Mouse (Mus musculus) hindbrain, embryonic 15.5 days (tissue): ENCODE data around the gene Macf1. TPM values are rescaled to one million over a fixed set of nuclear protein-coding genes. Genes with fewer than 3 reads are reported as not detected.

Source experiments
- ATAC-seq: fragments of 200-750 bp; cut with Nextera tagmentation; 2 replicates; pipeline ENCODE4 v1.8.0; 2017; ENCODE audit warnings: low read depth, moderate number of reproducible peaks, moderate TSS enrichment; ENCODE audit not compliant: low FRiP score
- H3K27ac ChIP-seq: fragments of 300-500 bp; sonication (generic); replicated peaks from 2 replicates; pipeline ENCODE4 v1.5.1; 2015; ENCODE audit warnings: mild to moderate bottlenecking, inconsistent platforms
- H3K27me3 ChIP-seq: fragments of 300-500 bp; sonication (generic); 2 replicates; pipeline ENCODE4 v1.6.1; 2015; ENCODE audit warnings: control low read depth, inconsistent platforms
- H3K36me3 ChIP-seq: fragments of 300-500 bp; sonication (generic); 2 replicates; pipeline ENCODE4 v1.6.1; 2015; ENCODE audit warnings: control low read depth, inconsistent platforms
- H3K4me1 ChIP-seq: fragments of 300-500 bp; sonication (generic); replicated peaks from 2 replicates; pipeline ENCODE4 v1.6.1; 2015; ENCODE audit warnings: control low read depth, inconsistent platforms
- H3K4me2 ChIP-seq: fragments of 300-500 bp; sonication (generic); 2 replicates; pipeline ENCODE4 v1.6.1; 2015; ENCODE audit warnings: moderate library complexity, mild to moderate bottlenecking, inconsistent platforms
- H3K4me3 ChIP-seq: fragments of 300-500 bp; sonication (generic); 2 replicates; pipeline ENCODE4 v1.5.1; 2015; ENCODE audit warnings: mild to moderate bottlenecking, inconsistent platforms
- H3K9ac ChIP-seq: fragments of 300-500 bp; sonication (generic); 2 replicates; pipeline ENCODE4 v1.6.1; 2015; ENCODE audit warnings: inconsistent platforms
- H3K9me3 ChIP-seq: fragments of 300-500 bp; sonication (generic); 2 replicates; pipeline ENCODE4 v1.6.1; 2016; ENCODE audit warnings: control low read depth, inconsistent platforms
- WGBS: fragments of 180-500 bp; shearing (Covaris S2); methylation state at CpG from one replicate; pipeline ENCODE4 v1.1.7; 2015; 5-methylcytosine and 5-hydroxymethylcytosine counted together
- polyA plus RNA-seq: library from polyadenylated mRNA; unstranded; fragments of >200 nt; fragmentation: Nextera tagmentation; extraction: Ambion mirVana; gene quantifications from 2 replicates; pipeline ENCODE4 v1.2.1, GENCODE M21; 2015

Gene Macf1
- polyA plus RNA-seq, 1 experiment from 2014 or later: 69.2 TPM

DNA sequence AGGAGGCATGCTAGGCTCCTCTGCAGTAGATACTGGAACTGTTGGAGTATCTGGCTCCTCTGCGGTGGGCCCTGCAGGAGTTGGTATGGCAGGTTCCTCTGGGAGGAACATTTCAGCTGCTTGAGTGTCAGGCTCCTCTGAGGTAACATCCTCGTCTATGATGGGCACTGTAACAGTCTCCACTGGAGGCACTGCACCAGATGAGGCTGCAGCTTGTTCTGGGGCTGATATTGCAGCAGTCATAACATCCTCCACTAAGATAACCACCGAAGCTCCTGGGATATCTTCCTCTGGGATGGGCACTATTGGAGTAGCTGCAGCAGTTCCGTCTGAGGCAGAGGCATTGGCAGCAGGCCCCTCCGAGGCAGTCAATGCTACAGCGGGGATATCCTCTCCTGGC is 276.4 kb downstream of the Macf1 start:
- ATAC-seq: no peak
- 54% methylated on average over 6 of the region's 6 CpGs for WGBS
- Histone ChIP-seq H3K9me3 (no peaks in the 10 kb centered on the region), H3K36me3 (no peaks in the 10 kb centered on the region), H3K9ac (no peak overlapping the region), H3K4me1 (peaks cover 88% of the 10 kb centered on the region), H3K27ac (no peak overlapping the region), H3K27me3 (no peaks in the 10 kb centered on the region), H3K4me2 (peak overlapping the region; percentile 23), H3K4me3 (no peak overlapping the region)

DNA sequence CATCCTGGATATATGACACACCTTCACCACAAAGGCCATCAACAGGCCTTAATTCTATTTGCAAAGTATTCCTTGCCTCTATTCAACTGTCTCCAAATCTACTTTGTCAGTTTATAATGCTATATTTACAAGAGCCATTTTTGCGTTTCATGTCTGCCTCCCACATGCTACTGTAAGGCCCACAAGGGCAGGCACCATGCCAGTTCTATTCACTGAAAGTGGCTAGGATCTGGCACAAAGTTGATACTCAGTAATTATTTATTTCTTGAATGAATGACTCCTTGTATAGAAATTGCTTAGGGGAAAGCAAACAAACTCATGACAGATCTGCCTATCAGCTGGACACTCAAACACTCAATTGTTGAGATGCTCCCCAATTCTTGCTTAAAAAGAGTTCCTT is 280.1 kb downstream of the Macf1 start:
- Histone ChIP-seq H3K27me3 (no peaks in the 10 kb centered on the region), H3K4me3 (no peak overlapping the region), H3K4me2 (peak overlapping the region; percentile 24), H3K9me3 (no peaks in the 10 kb centered on the region), H3K36me3 (peaks cover 18% of the 10 kb centered on the region), H3K27ac (peak overlapping the region; percentile 45; the same call in 1 of the 2 replicates), H3K4me1 (peaks cover 63% of the 10 kb centered on the region), H3K9ac (no peak overlapping the region)
- no peak for ATAC-seq
- 45% methylated on average over 1 of the region's 1 CpGs for WGBS

DNA sequence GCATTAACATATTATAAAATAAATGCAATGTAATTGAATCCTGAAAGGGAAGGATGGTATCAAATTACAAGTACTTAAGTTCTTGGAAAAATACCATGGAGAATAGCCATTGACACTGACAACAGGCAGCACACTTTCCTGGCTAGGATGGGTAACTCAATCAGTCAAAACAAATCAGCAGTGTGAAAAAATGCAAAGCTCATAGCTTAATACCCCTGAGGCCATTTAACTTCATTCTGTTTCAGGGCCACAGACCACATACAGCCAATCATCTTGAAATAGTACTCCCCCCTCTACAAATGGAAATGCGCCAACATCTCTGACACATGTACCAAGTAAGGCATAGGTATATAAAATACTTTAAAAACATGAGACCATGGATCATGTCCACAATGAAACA is 281.9 kb downstream of the Macf1 start:
- peaks cover 45% of the 10 kb centered on the region for H3K4me1 ChIP-seq
- H3K27me3 ChIP-seq: no peaks in the 10 kb centered on the region
- H3K36me3 ChIP-seq: peaks cover 30% of the 10 kb centered on the region
- H3K27ac ChIP-seq: no peak overlapping the region
- no peak overlapping the region for H3K4me2 ChIP-seq
- no peak for ATAC-seq
- H3K9me3 ChIP-seq: no peaks in the 10 kb centered on the region
- no peak overlapping the region for H3K9ac ChIP-seq
- WGBS: 76% methylated on average over 1 of the region's 1 CpGs
- no peak overlapping the region for H3K4me3 ChIP-seq

DNA sequence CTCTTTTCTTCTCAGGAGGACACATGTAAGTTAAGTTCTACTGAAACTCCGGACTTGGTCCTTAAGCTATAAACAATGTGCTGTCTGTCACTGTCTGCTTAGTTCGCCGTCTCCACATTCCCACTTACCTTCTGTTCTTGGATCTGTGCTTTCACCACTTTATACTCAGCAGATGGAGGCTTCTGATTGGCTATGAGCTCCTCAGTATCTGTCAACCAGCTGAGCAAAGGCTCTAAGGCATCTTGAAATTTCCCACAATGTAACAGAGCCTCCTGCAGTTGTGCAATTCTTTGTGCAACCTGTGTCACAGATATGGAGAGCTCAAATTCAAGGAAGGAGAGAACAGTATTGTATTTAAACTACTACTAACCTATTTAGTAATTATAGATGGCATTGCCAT is 282.9 kb downstream of the Macf1 start:
- Histone ChIP-seq H3K9ac (no peak overlapping the region), H3K4me1 (peaks cover 37% of the 10 kb centered on the region), H3K27me3 (no peaks in the 10 kb centered on the region), H3K36me3 (peaks cover 38% of the 10 kb centered on the region), H3K4me3 (no peak overlapping the region), H3K27ac (no peak overlapping the region), H3K9me3 (no peaks in the 10 kb centered on the region), H3K4me2 (no peak overlapping the region)
- 63% methylated on average over 3 of the region's 3 CpGs for WGBS
- ATAC-seq: no peak

DNA sequence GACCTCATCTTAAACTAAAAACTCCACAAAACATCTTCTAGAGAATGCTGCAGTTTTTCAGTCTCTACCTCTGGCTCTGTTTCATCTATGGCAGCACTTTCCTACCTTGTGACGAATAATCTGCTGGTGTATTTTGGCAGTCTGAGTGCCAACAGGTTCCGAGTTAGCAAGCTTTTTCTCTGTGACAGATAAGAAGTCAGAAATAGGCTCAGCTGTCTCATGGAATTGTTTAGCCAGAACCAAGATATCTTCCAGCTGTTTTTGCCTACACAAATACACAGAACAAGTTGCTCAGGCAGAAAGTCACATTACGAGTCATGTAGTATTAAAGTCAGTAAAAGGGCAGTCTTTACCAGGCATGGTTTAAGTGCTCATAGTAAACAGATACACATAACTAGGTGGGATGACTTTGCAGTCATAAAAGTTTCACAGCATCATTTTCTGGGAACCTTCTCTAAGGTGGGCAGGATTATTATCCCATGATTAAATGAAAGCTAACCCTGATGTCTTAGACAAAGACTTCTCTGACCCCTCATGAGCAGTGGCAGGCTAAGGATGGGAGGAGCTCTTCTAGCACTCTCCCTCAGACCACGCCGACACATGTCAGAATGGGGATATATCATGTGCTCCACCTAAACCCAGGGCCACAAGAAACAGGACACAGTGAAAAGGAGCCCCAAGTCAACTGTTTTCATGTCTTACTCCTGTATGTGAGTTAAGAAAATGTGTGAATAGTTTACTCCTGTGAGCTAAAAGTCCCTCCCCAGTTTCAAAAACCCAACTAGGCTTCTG is 286.3 kb downstream of the Macf1 start:
- Histone ChIP-seq H3K9me3 (no peaks in the 10 kb centered on the region), H3K9ac (no peak overlapping the region), H3K4me1 (0 out of 2 replicates have a peak, but pooled peaks cover 6% of the 10 kb centered on the region), H3K4me3 (no peak overlapping the region), H3K36me3 (peaks cover 69% of the 10 kb centered on the region), H3K4me2 (no peak overlapping the region), H3K27ac (no peak overlapping the region), H3K27me3 (no peaks in the 10 kb centered on the region)
- ATAC-seq: no peak
- WGBS: 90% methylated on average over 5 of the region's 5 CpGs

DNA sequence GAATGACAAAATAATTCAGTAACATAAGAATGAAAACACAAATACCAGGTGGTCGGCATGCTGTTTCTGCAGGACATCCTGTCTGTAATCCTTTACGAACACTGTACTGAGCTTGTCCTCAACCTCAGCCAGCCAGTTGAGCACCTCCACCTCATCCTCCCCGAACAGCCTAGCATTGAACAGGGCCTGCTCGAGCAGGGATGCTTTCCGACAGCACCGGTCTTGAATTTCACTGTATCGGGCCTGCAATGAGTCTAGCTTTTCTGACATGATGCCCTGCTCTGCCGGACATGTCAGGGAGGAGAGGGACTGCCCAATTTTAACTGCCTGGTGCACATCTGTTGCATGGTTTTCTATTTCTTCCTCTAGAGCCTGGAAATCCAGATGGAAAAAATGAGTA is 287.1 kb downstream of the Macf1 start:
- peaks cover 76% of the 10 kb centered on the region for H3K36me3 ChIP-seq
- ATAC-seq: no peak

DNA sequence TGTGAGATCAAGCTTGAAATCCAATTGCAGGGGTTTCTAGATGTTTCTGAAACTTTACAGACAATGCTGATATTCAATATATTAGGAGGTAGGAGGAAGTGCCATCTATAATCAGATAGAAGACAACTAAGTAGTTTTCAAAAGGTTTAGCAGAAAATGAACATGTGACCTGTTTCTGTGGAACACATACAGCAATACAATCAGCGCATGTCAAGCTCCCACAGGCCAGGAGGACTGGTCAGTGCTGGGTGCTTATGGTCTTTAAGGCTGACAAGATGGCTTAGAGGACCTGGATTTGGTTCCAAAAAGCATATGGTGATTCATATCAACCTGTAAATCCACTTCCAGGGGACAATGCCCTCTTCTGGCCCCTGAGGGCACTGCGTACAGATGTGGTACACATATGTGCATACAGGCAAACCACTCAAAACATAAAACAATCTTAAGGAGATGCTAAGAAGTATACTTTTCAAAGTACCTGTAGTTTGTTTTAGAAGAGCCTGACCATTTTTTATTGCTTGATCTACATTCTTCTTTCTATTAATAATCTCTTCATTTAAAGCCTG is 288.6 kb downstream of the Macf1 start:
- ATAC-seq: no peak
- no peaks in the 10 kb centered on the region for H3K4me1 ChIP-seq
- no peaks in the 10 kb centered on the region for H3K9me3 ChIP-seq
- no peak overlapping the region for H3K4me3 ChIP-seq
- no peak overlapping the region for H3K27ac ChIP-seq
- H3K9ac ChIP-seq: no peak overlapping the region
- H3K36me3 ChIP-seq: peaks cover 78% of the 10 kb centered on the region
- WGBS: 98% methylated on average over 2 of the region's 2 CpGs
- no peaks in the 10 kb centered on the region for H3K27me3 ChIP-seq
- H3K4me2 ChIP-seq: no peak overlapping the region

More for the DNA sequence above, 287.1 kb downstream of the Macf1 start:
- Histone ChIP-seq H3K27ac (no peak overlapping the region), H3K9me3 (no peaks in the 10 kb centered on the region), H3K9ac (no peak overlapping the region), H3K4me1 (0 out of 2 replicates have a peak, but pooled peaks cover 6% of the 10 kb centered on the region), H3K4me3 (no peak overlapping the region), H3K4me2 (no peak overlapping the region), H3K27me3 (no peaks in the 10 kb centered on the region)
- WGBS: 94% methylated on average over 8 of the region's 8 CpGs

DNA sequence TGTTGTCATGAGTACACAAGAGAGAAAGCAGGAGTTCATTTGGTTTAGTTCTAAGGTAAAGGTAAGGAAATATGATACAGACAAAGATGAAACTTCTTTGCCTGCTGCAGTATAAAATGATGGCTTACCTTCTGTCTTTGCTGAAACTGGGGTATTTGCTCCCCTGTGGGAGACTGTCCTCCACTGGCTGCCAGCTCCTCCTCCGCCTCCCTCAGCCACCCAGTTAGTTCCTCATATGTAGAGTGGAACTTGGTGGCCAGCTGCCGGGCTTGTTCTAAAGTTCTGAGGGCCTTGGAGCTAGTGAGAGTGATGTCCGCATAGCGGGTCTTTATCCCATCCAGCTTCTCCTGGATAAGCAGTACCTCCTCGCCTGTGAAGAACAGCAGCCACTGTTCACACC is 289.3 kb downstream of the Macf1 start:
- H3K4me3 ChIP-seq: no peak overlapping the region
- H3K27me3 ChIP-seq: no peaks in the 10 kb centered on the region
- no peak overlapping the region for H3K27ac ChIP-seq
- ATAC-seq: no peak
- H3K4me2 ChIP-seq: no peak overlapping the region
- H3K9ac ChIP-seq: no peak overlapping the region
- H3K9me3 ChIP-seq: no peaks in the 10 kb centered on the region
- 88% methylated on average over 5 of the region's 5 CpGs for WGBS
- H3K36me3 ChIP-seq: peaks cover 80% of the 10 kb centered on the region
- H3K4me1 ChIP-seq: no peaks in the 10 kb centered on the region

DNA sequence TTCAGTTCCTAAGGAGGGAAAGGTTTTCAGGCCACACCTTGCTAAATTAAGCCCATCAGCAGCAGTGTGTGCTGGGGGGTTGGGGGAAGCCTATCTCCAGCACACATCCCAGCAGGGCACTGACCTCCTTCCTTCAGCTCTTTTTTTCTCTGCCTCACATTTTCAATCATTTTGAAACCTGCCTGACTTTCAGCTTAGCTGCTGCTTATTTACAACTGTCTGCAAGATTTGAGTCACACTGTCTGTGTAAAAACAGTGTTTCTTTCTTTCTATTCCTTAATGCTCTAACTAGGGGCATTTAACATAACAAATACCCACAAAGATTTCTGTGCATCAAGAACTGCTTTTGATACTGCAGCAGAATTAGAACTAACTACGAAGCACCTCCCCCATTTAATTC is 289.9 kb downstream of the Macf1 start:
- Histone ChIP-seq H3K9ac (no peak overlapping the region), H3K4me2 (no peak overlapping the region), H3K9me3 (no peaks in the 10 kb centered on the region), H3K36me3 (peaks cover 83% of the 10 kb centered on the region), H3K27me3 (no peaks in the 10 kb centered on the region), H3K4me3 (no peak overlapping the region), H3K4me1 (no peaks in the 10 kb centered on the region), H3K27ac (peak overlapping the region; percentile 6; the same call in 1 of the 2 replicates)
- no peak for ATAC-seq
- WGBS: 53% methylated on average over 1 of the region's 1 CpGs

DNA sequence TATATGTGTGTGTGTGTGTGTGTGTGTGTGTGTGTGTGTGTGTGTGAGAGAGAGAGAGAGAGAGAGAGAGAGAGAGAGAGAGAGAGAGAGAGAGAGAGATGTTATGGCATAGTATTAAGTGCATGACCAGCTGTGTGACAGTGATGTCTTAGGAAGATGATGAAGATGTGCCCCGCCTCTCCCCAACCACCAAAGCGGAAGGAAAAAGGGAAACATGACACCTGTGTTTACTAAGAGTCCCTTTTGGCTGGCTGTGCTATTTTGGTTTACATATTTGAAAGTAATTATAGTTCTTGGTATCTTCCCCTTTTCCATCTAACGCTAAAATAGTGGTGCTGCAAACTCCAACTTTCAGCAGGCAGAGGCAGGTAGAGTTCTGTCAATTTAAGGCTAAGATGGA is 291.2 kb downstream of the Macf1 start:
- 92% methylated on average over 3 of the region's 3 CpGs for WGBS
- H3K27ac ChIP-seq: no peak overlapping the region
- no peak overlapping the region for H3K9ac ChIP-seq
- no peak overlapping the region for H3K4me3 ChIP-seq
- H3K4me1 ChIP-seq: no peaks in the 10 kb centered on the region
- ATAC-seq: no peak
- no peak overlapping the region for H3K4me2 ChIP-seq
- H3K36me3 ChIP-seq: peaks cover 88% of the 10 kb centered on the region
- no peaks in the 10 kb centered on the region for H3K9me3 ChIP-seq
- no peaks in the 10 kb centered on the region for H3K27me3 ChIP-seq

DNA sequence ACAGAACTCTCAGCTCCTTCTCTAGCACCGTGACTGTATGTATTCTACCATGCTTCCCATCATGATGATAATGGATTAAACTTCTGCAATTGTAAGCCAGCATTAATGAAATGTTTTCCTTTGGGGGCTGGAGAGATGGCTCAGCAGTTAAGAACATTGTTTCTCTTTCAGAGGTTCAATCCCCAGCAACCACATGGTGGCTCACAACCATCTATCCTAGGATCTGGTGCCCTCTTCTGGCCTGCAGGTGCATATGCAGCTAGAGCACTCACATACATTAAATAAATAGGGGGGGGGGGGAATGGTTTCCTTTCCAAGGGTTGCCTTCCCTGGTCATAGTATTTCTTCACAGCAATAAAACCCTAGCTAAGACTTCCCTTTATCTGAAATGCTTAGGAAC is 292.0 kb downstream of the Macf1 start:
- Histone ChIP-seq H3K36me3 (peaks cover 86% of the 10 kb centered on the region), H3K9me3 (no peaks in the 10 kb centered on the region), H3K4me3 (no peak overlapping the region), H3K9ac (no peak overlapping the region), H3K4me2 (no peak overlapping the region), H3K4me1 (no peaks in the 10 kb centered on the region), H3K27me3 (no peaks in the 10 kb centered on the region), H3K27ac (no peak overlapping the region)
- no peak for ATAC-seq
- WGBS: 82% methylated on average over 1 of the region's 1 CpGs

DNA sequence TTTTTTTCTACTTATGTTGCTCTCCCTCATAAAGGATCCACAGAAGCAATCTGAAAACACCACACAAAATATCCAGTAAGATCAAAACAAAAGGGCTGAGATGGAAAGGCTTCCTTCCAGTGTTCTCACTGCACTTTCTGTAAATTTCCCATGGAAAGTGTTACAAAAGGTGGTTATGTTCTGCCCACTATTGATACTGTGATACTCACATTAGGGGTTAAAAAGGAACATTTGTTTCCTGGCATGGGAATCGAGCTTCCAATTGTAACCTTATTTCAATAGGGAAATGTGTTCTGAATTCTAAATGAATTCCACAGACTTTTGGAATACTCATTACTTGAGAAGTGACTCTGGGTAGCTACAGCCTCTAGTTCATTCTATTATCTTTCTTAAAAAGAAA is 299.1 kb downstream of the Macf1 start:
- Histone ChIP-seq H3K9ac (no peak overlapping the region), H3K9me3 (no peaks in the 10 kb centered on the region), H3K4me2 (no peak overlapping the region), H3K36me3 (peaks cover 91% of the 10 kb centered on the region), H3K4me1 (no peaks in the 10 kb centered on the region), H3K27me3 (no peaks in the 10 kb centered on the region), H3K27ac (peak overlapping the region; percentile 59), H3K4me3 (no peak overlapping the region)
- 18% methylated on average over 1 of the region's 1 CpGs for WGBS
- ATAC-seq: no peak
